Mouse (Mus musculus) kidney, adult 9 months (tissue): ENCODE data around the gene Gli2.

ENCODE experiments used
- DNase-seq: peaks from one replicate; pipeline ENCODE4 v3.0.0; 2022

Gene Gli2

GRCm38 (mm10) chr1:118789871-118790270 is 263.5 kb downstream of the Gli2 start:
- DNase-seq, result no peak

GRCm38 (mm10) chr1:118789468-118789867 is 264.0 kb downstream of the Gli2 start:
- DNase-seq, result no peak

DNA sequence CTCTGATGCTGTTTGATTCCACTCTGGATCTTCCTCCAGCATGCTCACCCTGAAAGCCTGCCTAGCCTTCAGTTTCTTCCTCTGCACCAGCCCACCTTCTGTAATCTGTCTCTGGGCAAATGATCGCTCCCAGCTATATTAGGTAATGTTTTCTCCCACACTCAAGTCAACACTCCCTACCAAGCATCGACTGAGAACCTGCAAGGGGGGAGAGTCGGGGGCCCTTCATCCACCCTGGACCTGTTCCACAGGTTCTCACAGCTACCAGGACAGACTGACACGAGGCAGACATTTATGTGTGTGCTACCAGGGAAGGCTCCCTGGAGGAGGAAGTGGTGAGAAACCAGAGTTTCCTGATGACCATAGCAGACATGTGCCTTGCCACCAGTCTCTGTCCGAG is 264.6 kb downstream of the Gli2 start:
- no peak for DNase-seq

DNA sequence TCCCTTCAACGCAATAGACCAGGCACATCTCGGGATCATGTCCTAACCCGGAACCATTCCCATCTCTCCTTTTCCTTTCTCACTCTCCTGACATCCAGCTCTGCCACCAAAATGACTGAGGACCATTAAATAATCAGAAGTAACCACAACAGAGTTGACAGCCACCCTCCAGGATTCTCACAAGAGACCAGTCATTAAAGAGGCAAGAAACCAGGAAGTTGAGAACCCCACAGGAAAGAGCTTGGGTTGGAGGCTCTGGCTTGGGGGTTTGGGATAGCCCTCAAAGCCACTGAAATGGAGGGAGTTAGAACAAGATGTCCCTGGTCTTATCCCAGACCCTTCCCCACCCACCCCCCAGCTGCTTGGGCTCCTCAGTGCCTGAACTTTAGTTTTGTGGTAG is 265.9 kb downstream of the Gli2 start:
- no peak for DNase-seq
